28 mouse cellular contexts compared by ENCODE assay signal in genomic region chr10:79495886-79496285, GRCm38 (mm10). TPM values are rescaled to one million over a fixed set of nuclear protein-coding genes. Genes with fewer than 3 reads are reported as not detected.
DNase-seq lines count a peak whose midpoint lies in the region; ATAC-seq and TF ChIP-seq lines count a peak whose summit lies in the region.
"Had no signal": no experiment of that assay in that cellular context is flagged by ENCODE, and none has a peak within 500 bp of the region (broad histone marks: within the 10 kb centered on the region; RNA-seq: fewer than 3 reads in every experiment).

No protein-coding gene starts in this region.

- no peak for ATAC-seq in kidney, embryonic 15.5 days (replicated peaks; ENCODE audit: low FRiP score)
- ATAC-seq: CD4-positive, CD25-positive, alpha-beta regulatory T cell, adult 4 months; forebrain, embryonic 16.5 days had no signal

- peak; percentile 62 for DNase-seq in kidney, adult 11 months
- no peak for DNase-seq in ES-E14 (ENCODE audit: low read depth, low spot score)
- peak; percentile 22 for DNase-seq in kidney, postnatal 10 days
- DNase-seq in kidney, postnatal 4 days: peak; percentile 3 to 7
- DNase-seq in right cerebral cortex, adult 2 months (ENCODE audit: low spot score in 2 of 2): no peak
- DNase-seq in lung, postnatal 14 days: no peak
- DNase-seq: adrenal gland, adult 8-10 months; B cell, adult 2 months; cerebellum, adult 11 months; cerebellum, adult 8-10 months; cerebellum, postnatal 25 days; gastrocnemius, postnatal 14 days; heart, adult 2 months; heart, postnatal 14 days had no signal

- 53% methylated on average over 3 of the region's 3 CpGs for WGBS in kidney, embryonic 15.5 days

- in situ Hi-C loops in ES-E14 (cut with MboI; ENCODE audit: low sequenced_read_pairs in 2 of 2, unreplicated experiment in 2 of 2): no loop called here

- H3K4me2 ChIP-seq in kidney, embryonic 15.5 days: no peak overlapping the region
- H3K4me2 ChIP-seq: embryonic facial prominence, embryonic 13.5 days; forebrain, embryonic 12.5 days; heart, embryonic 11.5 days; heart, embryonic 15.5 days; hindbrain, embryonic 15.5 days had no signal

- no peaks in the 10 kb centered on the region for H3K27me3 ChIP-seq in kidney, embryonic 15.5 days
- H3K27me3 ChIP-seq: embryonic facial prominence, embryonic 13.5 days; forebrain, embryonic 12.5 days; heart, embryonic 15.5 days; hindbrain, embryonic 15.5 days had no signal

- H3K36me3 ChIP-seq in kidney, embryonic 15.5 days: no peaks in the 10 kb centered on the region
- H3K36me3 ChIP-seq in ES-E14 (ENCODE audit: control insufficient read depth, insufficient read depth, low read length, poor library complexity, severe bottlenecking): no peaks in the 10 kb centered on the region; the same call in 1 of the 2 replicates
- H3K36me3 ChIP-seq: embryonic facial prominence, embryonic 13.5 days; forebrain, embryonic 12.5 days; heart, embryonic 15.5 days; hindbrain, embryonic 10.5 days; hindbrain, embryonic 15.5 days had no signal

- H3K4me3 ChIP-seq in kidney, embryonic 15.5 days (replicated peaks): no peak overlapping the region
- no peak overlapping the region for H3K4me3 ChIP-seq in ES-E14 (ENCODE audit: insufficient read depth in 1 of 2, low read depth in 1 of 2, low read length in 2 of 2, poor library complexity in 1 of 2, severe bottlenecking in 1 of 2)
- H3K4me3 ChIP-seq: embryonic facial prominence, embryonic 13.5 days; forebrain, embryonic 12.5 days; heart, adult 2 months; heart, embryonic 15.5 days; hindbrain, embryonic 10.5 days; hindbrain, embryonic 15.5 days had no signal

- H3K4me1 ChIP-seq in kidney, embryonic 15.5 days: no peaks in the 10 kb centered on the region
- H3K4me1 ChIP-seq in ES-E14 (ENCODE audit: control insufficient read depth in 2 of 2, insufficient read depth in 2 of 2, low read length in 2 of 2, poor library complexity in 1 of 2): no peaks in the 10 kb centered on the region
- H3K4me1 ChIP-seq: embryonic facial prominence, embryonic 13.5 days; forebrain, embryonic 12.5 days; heart, embryonic 15.5 days; hindbrain, embryonic 10.5 days; hindbrain, embryonic 15.5 days had no signal

- no peak overlapping the region for H3K9ac ChIP-seq in kidney, embryonic 15.5 days
- no peak overlapping the region for H3K9ac ChIP-seq in ES-E14 (ENCODE audit: insufficient read depth, low read depth, low read length, poor library complexity, severe bottlenecking)
- H3K9ac ChIP-seq: embryonic facial prominence, embryonic 13.5 days; forebrain, embryonic 12.5 days; heart, embryonic 15.5 days; hindbrain, embryonic 15.5 days had no signal

- H3K9me3 ChIP-seq in kidney, embryonic 15.5 days (replicated peaks): no peaks in the 10 kb centered on the region
- peaks cover 6% of the 10 kb centered on the region; the same call in 1 of the 2 replicates for H3K9me3 ChIP-seq in ES-E14 (ENCODE audit: control insufficient read depth, insufficient read depth, low read depth, low read length)
- H3K9me3 ChIP-seq: forebrain, embryonic 12.5 days; heart, embryonic 15.5 days; hindbrain, embryonic 15.5 days had no signal

- no peak overlapping the region for H3K27ac ChIP-seq in kidney, embryonic 15.5 days
- H3K27ac ChIP-seq in ES-E14 (ENCODE audit: insufficient read depth, low read depth, low read length, poor library complexity, severe bottlenecking): peak overlapping the region; percentile 47
- H3K27ac ChIP-seq: embryonic facial prominence, embryonic 13.5 days; forebrain, embryonic 12.5 days; heart, adult 2 months; heart, embryonic 15.5 days; hindbrain, embryonic 10.5 days; hindbrain, embryonic 15.5 days had no signal

TF ChIP-seq in ES-E14, 5 proteins besides CTCF, POLR2A, EP300 and RAD21:
- TF ChIP-seq MAFK (IDR thresholded peaks at IDR 0.05; ENCODE audit: insufficient read depth, low read depth, low read length): no peak
- TF ChIP-seq ZC3H11A (IDR thresholded peaks at IDR 0.05; ENCODE audit: borderline replicate concordance, low read depth, low read length): no peak
- no peak for TF ChIP-seq HCFC1 (IDR thresholded peaks at IDR 0.05; ENCODE audit: borderline replicate concordance, insufficient read depth, low read length)
- no peak for TF ChIP-seq ZNF384 (IDR thresholded peaks at IDR 0.05; ENCODE audit: low read depth, low read length)
- TF ChIP-seq CHD2 (IDR thresholded peaks at IDR 0.05; ENCODE audit: low read depth, low read length): no peak

RNA-seq across cellular contexts. Expression of gene Vmn2r83, which starts 27.4 kb away (rescaled TPM):
- polyA plus RNA-seq in kidney, embryonic 15.5 days (2015; fragmentation: Nextera tagmentation; extraction: Ambion mirVana): not detected in 2 replicates
- not detected in 2 replicates for total RNA-seq in ES-E14 (2012; rRNA removed)
- total RNA-seq: adrenal gland, adult 8-10 months; adrenal gland, postnatal 4 days; gastrocnemius, postnatal 14 days; heart, adult 2 months; heart, postnatal 14 days had no signal
- polyA plus RNA-seq: brain, embryonic 14.5 days; CD4-positive, CD25-positive, alpha-beta regulatory T cell, adult 4 months; cortical plate, adult 2 months; embryonic facial prominence, embryonic 13.5 days; forebrain, embryonic 12.5 days; forebrain, embryonic 16.5 days; frontal cortex, adult 2 months; gonadal fat pad, adult 2 months; heart, adult 2 months; heart, embryonic 11.5 days; heart, embryonic 15.5 days; hindbrain, embryonic 10.5 days; hindbrain, embryonic 15.5 days had no signal

RNA-seq across cellular contexts. Expression of gene Plpp2, which starts 37.7 kb away (rescaled TPM):
- 42.0 and 45.7 TPM in 2 replicates for polyA plus RNA-seq in kidney, embryonic 15.5 days (2015; fragmentation: Nextera tagmentation; extraction: Ambion mirVana)
- total RNA-seq in ES-E14 (2012; rRNA removed): 27.2 and 32.2 TPM in 2 replicates

RNA-seq across cellular contexts. Expression of gene Mier2, which starts 59.1 kb away (rescaled TPM):
- polyA plus RNA-seq in kidney, embryonic 15.5 days (2015; fragmentation: Nextera tagmentation; extraction: Ambion mirVana): 48.6 and 53.6 TPM in 2 replicates
- total RNA-seq in ES-E14 (2012; rRNA removed): 58.5 and 89.6 TPM in 2 replicates

Comparison
In these comparisons a context has a peak if more than half of its experiments do, and no peak if none do; other contexts are left out.
1. DNase-seq: peak in kidney, adult 11 months (single experiment), kidney, postnatal 10 days (single experiment) and kidney, postnatal 4 days (2 of 2); none in ES-E14 (single experiment), right cerebral cortex, adult 2 months (0 of 2) and lung, postnatal 14 days (single experiment).